Mouse (Mus musculus) lung, embryonic 16.5 days (tissue): ENCODE measurements around the gene Zmynd15. TPM values are rescaled to one million over a fixed set of nuclear protein-coding genes. Genes with fewer than 3 reads are reported as not detected.
A peak's percentile ranks its signal among the peaks of the same experiment; 100 is the strongest.
"Not testable (repeated sequence)": the region's sequence is repeated elsewhere in the genome, so short reads cannot be mapped to it uniquely, and the experiment has no call there.

Experiments
- ATAC-seq: fragments of 200-750 bp; cut with Nextera tagmentation; 2 replicates; pipeline ENCODE4 v1.8.0; 2017; ENCODE audit warnings: low read depth, mild to moderate bottlenecking, moderate library complexity
- H3K27ac ChIP-seq: fragments of 300-500 bp; sonication (generic); 2 replicates; pipeline ENCODE4 v1.5.1; 2014; ENCODE audit warnings: mild to moderate bottlenecking, control low read depth, low read length
- H3K27me3 ChIP-seq: fragments of 300-500 bp; sonication (generic); 2 replicates; pipeline ENCODE4 v1.6.1; 2014; ENCODE audit warnings: low read depth, low read length, mixed read lengths; ENCODE audit not compliant: control insufficient read depth, insufficient read depth
- H3K36me3 ChIP-seq: fragments of 300-500 bp; sonication (generic); 2 replicates; pipeline ENCODE4 v1.6.1; 2014; ENCODE audit warnings: low read length; ENCODE audit not compliant: control insufficient read depth, insufficient read depth
- H3K4me1 ChIP-seq: fragments of 300-500 bp; sonication (generic); replicated peaks from 2 replicates; pipeline ENCODE4 v1.6.1; 2014; ENCODE audit warnings: low read length, mixed read lengths; ENCODE audit not compliant: control insufficient read depth, insufficient read depth
- H3K4me2 ChIP-seq: fragments of 300-500 bp; sonication (generic); 2 replicates; pipeline ENCODE4 v1.6.1; 2014; ENCODE audit warnings: low read depth, low read length, control low read depth
- H3K4me3 ChIP-seq: fragments of 300-500 bp; sonication (generic); 2 replicates; pipeline ENCODE4 v1.5.1; 2014; ENCODE audit warnings: mild to moderate bottlenecking, low read length, control low read depth
- H3K9ac ChIP-seq: fragments of 300-500 bp; sonication (generic); 2 replicates; pipeline ENCODE4 v1.6.1; 2014; ENCODE audit warnings: low read length, control low read depth
- H3K9me3 ChIP-seq: fragments of 300-500 bp; sonication (generic); 2 replicates; pipeline ENCODE4 v1.6.1; 2016; ENCODE audit warnings: low read length; ENCODE audit not compliant: control insufficient read depth
- WGBS: fragments of 180-500 bp; shearing (Covaris S2); extraction: QIAGEN DNeasy Blood & Tissue Kit; methylation state at CpG from one replicate; pipeline ENCODE4 v1.1.7; 2014; 5-methylcytosine and 5-hydroxymethylcytosine counted together
- polyA plus RNA-seq: library from polyadenylated mRNA; unstranded; fragments of >200 nt; fragmentation: Nextera tagmentation; extraction: Ambion mirVana; gene quantifications from 2 replicates; pipeline ENCODE4 v1.2.1, GENCODE M21; 2015

Zmynd15 gene
- polyA plus RNA-seq, 1 experiment from 2014 or later = 0.48 TPM

DNA sequence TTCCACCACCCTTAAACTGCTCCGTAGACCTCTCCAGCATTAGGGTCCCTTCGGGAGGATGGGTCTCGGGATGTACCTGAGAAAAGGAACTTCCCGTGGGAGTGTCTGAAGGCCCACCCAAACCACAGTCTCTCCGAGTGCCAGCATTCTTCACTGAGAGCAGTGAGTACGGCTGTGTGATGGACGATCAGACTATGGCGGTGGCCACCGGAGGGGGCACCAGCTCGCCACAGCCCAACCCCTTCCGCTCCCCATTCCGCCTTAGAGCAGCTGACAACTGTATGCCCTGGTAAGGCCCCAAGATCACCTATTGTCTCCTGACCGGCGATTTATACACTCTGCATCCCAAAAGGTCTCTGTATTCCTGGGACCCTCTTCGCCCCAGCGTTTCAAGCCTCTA, 6.0 kb downstream of the Zmynd15 start:
- Histone ChIP-seq H3K4me2 (peak overlapping the region; percentile 72), H3K27me3 (peaks cover 4% of the 10 kb centered on the region), H3K9me3 (no peaks in the 10 kb centered on the region), H3K4me3 (peak overlapping the region; percentile 40), H3K27ac (no peak overlapping the region), H3K36me3 (no peaks in the 10 kb centered on the region), H3K4me1 (peaks cover 34% of the 10 kb centered on the region), H3K9ac (peak overlapping the region; percentile 56; the same call in 1 of the 2 replicates)
- ATAC-seq = no peak
- WGBS = 29% methylated on average over 16 of the region's 16 CpGs

DNA sequence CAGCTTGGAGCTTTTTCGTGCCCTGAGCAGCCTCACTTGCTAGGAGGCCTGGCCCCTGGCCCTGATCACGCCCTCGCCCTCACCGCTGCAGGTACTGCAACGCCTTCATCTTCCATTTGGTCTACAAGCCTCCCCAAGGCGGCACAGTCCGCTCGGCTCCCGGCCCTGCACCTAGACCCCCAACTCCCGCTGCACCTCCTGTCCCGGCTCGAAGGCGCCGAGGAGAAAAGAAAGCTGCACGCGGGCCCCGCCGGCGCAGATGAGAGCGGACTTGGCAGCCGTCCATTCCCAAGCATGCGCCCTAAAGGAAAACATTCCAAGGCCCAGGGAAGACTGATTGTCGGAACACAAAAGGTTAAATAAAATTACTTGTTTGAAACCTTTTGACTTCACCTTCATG, 6.6 kb downstream of the Zmynd15 start:
- peak overlapping the region; percentile 40 for H3K4me3 ChIP-seq
- peak overlapping the region; percentile 56 for H3K9ac ChIP-seq
- peak; percentile 60; the same call in 1 of the 2 replicates for ATAC-seq
- peaks cover 34% of the 10 kb centered on the region for H3K4me1 ChIP-seq
- peaks cover 4% of the 10 kb centered on the region for H3K27me3 ChIP-seq
- WGBS = 3% methylated on average over 23 of the region's 23 CpGs
- H3K27ac ChIP-seq = no peak overlapping the region
- no peaks in the 10 kb centered on the region for H3K36me3 ChIP-seq
- no peaks in the 10 kb centered on the region for H3K9me3 ChIP-seq
- peak overlapping the region; percentile 72 for H3K4me2 ChIP-seq

DNA sequence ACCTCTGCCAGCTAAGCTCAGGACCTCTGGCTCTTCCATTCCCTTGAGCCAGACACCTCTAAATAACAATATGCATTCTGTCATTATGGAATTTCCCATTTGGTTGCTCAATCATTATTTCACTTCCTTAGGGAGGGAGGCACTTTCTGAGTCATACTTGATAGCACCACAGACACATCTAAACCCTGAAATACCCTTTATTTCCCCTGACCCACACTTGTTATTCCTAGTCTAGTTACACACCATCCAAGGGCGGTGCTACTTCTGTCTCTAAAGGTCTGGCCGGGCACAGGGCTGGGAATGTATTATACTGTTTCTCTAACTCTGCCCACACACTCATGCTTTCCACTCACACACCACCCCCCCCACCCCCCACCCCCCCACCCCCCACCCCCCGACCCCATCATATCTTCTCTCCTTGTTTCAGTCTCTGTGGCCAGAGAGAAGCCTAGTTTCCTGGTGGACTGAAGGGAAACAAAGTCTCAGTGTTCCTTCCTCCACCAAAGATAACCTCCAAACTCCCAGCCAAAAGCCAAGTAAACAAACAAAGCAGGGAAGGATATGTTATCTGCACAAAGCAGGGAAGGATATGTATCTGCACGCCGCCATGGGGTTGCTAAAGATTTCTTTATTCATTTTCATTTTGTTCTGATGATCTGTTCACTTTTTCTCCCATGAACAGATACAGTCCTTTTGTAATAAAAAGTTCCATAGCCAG, 8.8 kb downstream of the Zmynd15 start:
- H3K9ac ChIP-seq = no peak overlapping the region
- H3K27ac ChIP-seq = peak overlapping the region; percentile 47; the same call in 1 of the 2 replicates
- no peaks in the 10 kb centered on the region for H3K36me3 ChIP-seq
- peaks cover 4% of the 10 kb centered on the region for H3K27me3 ChIP-seq
- ATAC-seq = no peak
- no peak overlapping the region for H3K4me2 ChIP-seq
- peaks cover 34% of the 10 kb centered on the region for H3K4me1 ChIP-seq
- H3K9me3 ChIP-seq = no peaks in the 10 kb centered on the region
- no peak overlapping the region for H3K4me3 ChIP-seq
- WGBS = 53% methylated on average over 4 of the region's 5 CpGs

DNA sequence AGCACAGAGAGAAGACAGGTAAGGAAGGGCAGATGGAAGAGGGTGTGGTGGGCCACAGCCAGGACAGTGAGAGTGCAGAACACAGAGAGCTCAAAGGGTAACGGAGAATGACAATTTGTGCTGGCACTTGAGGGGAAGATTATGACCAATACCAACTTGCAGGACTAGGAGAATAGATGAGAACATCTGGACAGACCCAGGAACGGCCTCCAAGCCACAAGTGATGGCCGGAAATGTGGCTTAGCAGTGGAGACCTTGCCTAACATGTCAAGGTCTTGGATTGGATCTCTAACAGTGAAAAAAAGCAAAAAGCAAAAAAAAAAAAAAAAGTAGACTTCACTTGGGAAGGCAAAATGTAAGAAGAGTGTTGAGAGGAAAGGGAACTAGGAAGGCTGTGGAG, 10.5 kb downstream of the Zmynd15 start:
- H3K36me3 ChIP-seq = no peaks in the 10 kb centered on the region
- H3K4me1 ChIP-seq = peaks cover 34% of the 10 kb centered on the region
- H3K27ac ChIP-seq = no peak overlapping the region
- no peak overlapping the region for H3K4me2 ChIP-seq
- no peak for ATAC-seq
- H3K27me3 ChIP-seq = peaks cover 4% of the 10 kb centered on the region
- no peak overlapping the region for H3K9ac ChIP-seq
- no peaks in the 10 kb centered on the region for H3K9me3 ChIP-seq
- WGBS = 88% methylated on average over 3 of the region's 3 CpGs
- no peak overlapping the region for H3K4me3 ChIP-seq

DNA sequence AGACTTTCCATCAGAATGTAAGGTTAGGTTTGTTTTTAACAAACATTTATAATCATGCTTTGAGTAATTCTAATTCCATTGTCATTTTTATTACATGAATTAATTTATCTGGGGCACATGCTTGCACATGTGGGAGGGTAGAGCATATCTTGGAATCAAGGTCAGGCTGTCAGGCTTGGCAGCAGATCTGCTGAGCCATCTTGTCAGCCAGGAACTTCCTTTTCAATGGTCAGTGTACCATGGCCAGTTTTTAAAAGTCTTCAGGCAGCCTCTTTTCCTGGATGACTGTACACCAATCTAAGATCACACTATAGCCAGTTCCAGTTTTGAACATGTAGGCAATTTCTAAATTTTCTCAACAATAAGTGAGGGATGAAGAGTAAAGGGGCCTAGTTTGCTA, 13.5 kb downstream of the Zmynd15 start:
- Histone ChIP-seq H3K27ac (no peak overlapping the region), H3K4me3 (no peak overlapping the region), H3K27me3 (no peaks in the 10 kb centered on the region), H3K36me3 (no peaks in the 10 kb centered on the region), H3K4me1 (peaks cover 14% of the 10 kb centered on the region), H3K4me2 (no peak overlapping the region), H3K9me3 (no peaks in the 10 kb centered on the region), H3K9ac (no peak overlapping the region)
- no peak for ATAC-seq

DNA sequence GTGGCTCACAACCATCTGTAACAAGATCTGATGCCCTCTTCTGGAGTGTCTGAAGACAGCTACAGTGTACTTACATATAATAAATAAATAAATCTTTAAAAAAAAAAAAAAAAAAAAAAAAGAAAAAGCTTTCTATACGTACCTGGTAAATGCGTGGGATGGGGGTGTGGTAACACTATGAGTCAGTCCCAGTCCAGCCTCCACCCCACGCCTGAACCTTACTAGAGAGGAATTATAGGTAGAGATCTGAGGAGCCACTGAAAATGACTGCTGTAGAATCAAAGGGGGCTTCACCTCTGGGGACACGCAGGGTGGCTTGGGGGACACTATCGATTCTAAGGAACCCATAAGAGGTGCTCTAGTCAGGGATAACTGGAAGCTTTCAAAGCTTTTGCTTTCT, 14.1 kb downstream of the Zmynd15 start:
- WGBS = 84% methylated on average over 5 of the region's 5 CpGs
- ATAC-seq = not testable (repeated sequence)

DNA sequence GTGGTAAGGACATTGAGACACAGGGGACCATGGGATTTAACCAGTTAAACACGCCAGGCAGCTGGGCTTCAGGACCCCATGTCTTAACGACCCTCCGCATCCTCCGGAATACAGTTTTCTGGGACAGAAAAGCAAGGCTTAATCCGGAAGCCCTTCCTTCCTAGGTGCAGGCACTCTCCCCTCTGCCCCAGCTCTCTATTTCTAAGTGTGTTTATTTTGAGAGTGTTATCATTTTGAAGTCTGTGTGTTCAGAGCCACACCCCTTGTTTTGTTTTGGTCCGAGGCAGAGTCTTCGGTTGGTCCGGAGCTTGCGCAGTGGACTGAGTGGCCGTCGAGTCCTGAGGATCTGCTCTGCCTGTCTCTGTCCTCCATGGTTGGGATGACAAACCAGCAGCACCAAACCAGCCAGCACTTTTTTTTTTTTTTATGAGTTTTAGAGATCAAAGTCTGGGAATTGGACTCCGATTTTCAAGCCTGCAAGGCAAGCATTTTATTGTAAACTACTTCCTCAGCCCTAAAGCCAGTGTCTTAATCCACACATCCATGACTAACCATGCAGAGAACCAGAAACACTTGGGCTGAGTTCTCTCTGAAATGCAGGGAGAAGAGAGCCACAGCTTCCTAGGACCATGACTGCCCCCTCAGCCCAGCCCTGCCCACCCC, 15.8 kb downstream of the Zmynd15 start:
- Histone ChIP-seq H3K27me3 (no peaks in the 10 kb centered on the region), H3K9me3 (no peaks in the 10 kb centered on the region), H3K4me2 (no peak overlapping the region), H3K27ac (no peak overlapping the region), H3K9ac (0 out of 2 replicates have a peak overlapping the region, but pooled peaks have one; percentile 28), H3K4me3 (no peak overlapping the region), H3K36me3 (no peaks in the 10 kb centered on the region), H3K4me1 (no peaks in the 10 kb centered on the region)
- WGBS = 47% methylated on average over 12 of the region's 12 CpGs
- no peak for ATAC-seq

More for the DNA sequence above, 14.1 kb downstream of the Zmynd15 start:
- H3K4me2 ChIP-seq, H3K36me3 ChIP-seq, H3K4me1 ChIP-seq, H3K4me3 ChIP-seq, H3K27me3 ChIP-seq, H3K27ac ChIP-seq, H3K9me3 ChIP-seq, H3K9ac ChIP-seq: not testable (repeated sequence)

DNA sequence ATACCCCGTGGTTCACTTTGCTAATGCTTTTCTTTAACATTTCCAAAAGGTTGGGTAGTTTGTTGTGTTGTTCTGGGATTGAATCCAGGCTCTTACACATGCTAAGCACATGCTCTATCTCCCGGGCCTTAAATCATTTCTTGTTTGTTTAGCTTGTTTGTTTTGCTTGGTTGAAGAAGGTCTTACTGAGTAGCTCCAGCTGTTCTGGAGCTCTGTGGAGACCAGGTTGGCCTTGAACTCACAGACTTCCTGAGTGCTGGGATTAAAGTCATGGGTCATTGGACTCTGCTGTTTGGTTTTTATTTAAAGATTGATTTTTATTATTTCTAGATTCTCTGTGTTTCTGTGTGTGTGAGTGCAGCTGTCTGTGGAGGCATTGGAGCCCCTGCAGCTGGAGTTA, 26.3 kb downstream of the Zmynd15 start:
- Histone ChIP-seq H3K27me3 (no peaks in the 10 kb centered on the region), H3K4me1 (no peaks in the 10 kb centered on the region), H3K4me2 (no peak overlapping the region), H3K4me3 (no peak overlapping the region), H3K36me3 (no peaks in the 10 kb centered on the region), H3K9ac (no peak overlapping the region), H3K27ac (no peak overlapping the region), H3K9me3 (no peaks in the 10 kb centered on the region)
- 35% methylated on average over 2 of the region's 2 CpGs for WGBS
- ATAC-seq = peak; percentile 56; the same call in 1 of the 2 replicates

DNA sequence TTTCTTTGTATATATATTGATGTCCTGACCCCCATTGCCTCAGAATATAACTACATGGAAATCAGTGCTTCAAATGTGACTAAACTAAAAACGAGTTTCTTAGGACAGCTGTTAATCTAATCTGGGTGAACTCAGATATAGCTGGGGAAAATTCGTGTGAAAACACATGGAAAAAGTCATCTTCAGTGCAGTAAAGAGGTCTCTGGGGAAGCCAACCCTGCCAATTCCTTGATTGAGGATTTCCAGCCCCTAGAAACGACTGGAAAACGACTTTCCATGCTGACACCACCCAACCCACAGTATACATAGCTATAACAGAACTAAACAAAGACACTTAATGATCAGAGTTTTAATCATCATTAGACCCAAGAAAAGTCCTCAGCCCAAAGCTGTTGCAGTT, 28.6 kb downstream of the Zmynd15 start:
- Histone ChIP-seq H3K27ac (no peak overlapping the region), H3K9ac (no peak overlapping the region), H3K4me3 (no peak overlapping the region), H3K4me1 (no peaks in the 10 kb centered on the region), H3K27me3 (no peaks in the 10 kb centered on the region), H3K9me3 (no peaks in the 10 kb centered on the region; the same call in 1 of the 2 replicates), H3K4me2 (no peak overlapping the region), H3K36me3 (no peaks in the 10 kb centered on the region)
- 30% methylated on average over 4 of the region's 4 CpGs for WGBS
- ATAC-seq = no peak
